Mouse (Mus musculus) hindbrain, embryonic 13.5 days (tissue): ENCODE data around the gene Arhgef11. TPM values are rescaled to one million over a fixed set of nuclear protein-coding genes. Genes with fewer than 3 reads are reported as not detected.

Experiments used
- ATAC-seq: fragments of 200-750 bp; cut with Nextera tagmentation; 2 replicates; pipeline ENCODE4 v1.8.0; 2017; ENCODE audit warnings: moderate TSS enrichment; ENCODE audit not compliant: low FRiP score
- H3K27ac ChIP-seq: fragments of 300-500 bp; sonication (generic); 2 replicates; pipeline ENCODE4 v1.5.1; 2015; ENCODE audit warnings: inconsistent platforms, mild to moderate bottlenecking, moderate library complexity
- H3K27me3 ChIP-seq: fragments of 300-500 bp; sonication (generic); 2 replicates; pipeline ENCODE4 v1.6.1; 2015; ENCODE audit warnings: mild to moderate bottlenecking, inconsistent platforms
- H3K36me3 ChIP-seq: fragments of 300-500 bp; sonication (generic); 2 replicates; pipeline ENCODE4 v1.6.1; 2015; ENCODE audit warnings: mild to moderate bottlenecking, inconsistent platforms
- H3K4me1 ChIP-seq: fragments of 300-500 bp; sonication (generic); replicated peaks from 2 replicates; pipeline ENCODE4 v1.6.1; 2015; ENCODE audit warnings: inconsistent platforms
- H3K4me2 ChIP-seq: fragments of 300-500 bp; sonication (generic); 2 replicates; pipeline ENCODE4 v1.6.1; 2015; ENCODE audit warnings: inconsistent platforms, mild to moderate bottlenecking, moderate library complexity
- H3K4me3 ChIP-seq: fragments of 300-500 bp; sonication (generic); 2 replicates; pipeline ENCODE4 v1.5.1; 2015; ENCODE audit warnings: mild to moderate bottlenecking, inconsistent platforms
- H3K9ac ChIP-seq: fragments of 300-500 bp; sonication (generic); 2 replicates; pipeline ENCODE4 v1.6.1; 2015; ENCODE audit warnings: mild to moderate bottlenecking, inconsistent platforms
- H3K9me3 ChIP-seq: fragments of 300-500 bp; sonication (generic); 2 replicates; pipeline ENCODE4 v1.6.1; 2016; ENCODE audit warnings: inconsistent platforms
- WGBS: fragments of 180-500 bp; shearing (Covaris S2); methylation state at CpG from one replicate; pipeline ENCODE4 v1.1.7; 2015; 5-methylcytosine and 5-hydroxymethylcytosine counted together
- polyA plus RNA-seq: library from polyadenylated mRNA; unstranded; fragments of >200 nt; fragmentation: Nextera tagmentation; extraction: Ambion mirVana; gene quantifications from 2 replicates; pipeline ENCODE4 v1.2.1, GENCODE M21; 2015

The Arhgef11 gene
- polyA plus RNA-seq, 1 experiment from 2014 or later, result 22.8 TPM

- Histone ChIP-seq H3K4me3 (no peak overlapping the region), H3K36me3 (no peaks in the 10 kb centered on the region), H3K4me2 (peak overlapping the region; percentile 26; the same call in 1 of the 2 replicates), H3K9ac (no peak overlapping the region), H3K9me3 (no peaks in the 10 kb centered on the region), H3K27ac (no peak overlapping the region), H3K27me3 (peaks cover 57% of the 10 kb centered on the region), H3K4me1 (peaks cover 25% of the 10 kb centered on the region)
- ATAC-seq, result no peak
- 67% methylated on average over 5 of the region's 5 CpGs for WGBS
Observed at GRCm38 (mm10) chr3:87765631-87766283, 148.4 kb downstream of the Arhgef11 start.

GRCm38 (mm10) chr3:87766284-87766667, 148.9 kb downstream of the Arhgef11 start:
- H3K27ac ChIP-seq, result no peak overlapping the region
- WGBS, result 81% methylated on average over 3 of the region's 3 CpGs
- ATAC-seq, result no peak
- no peak overlapping the region for H3K9ac ChIP-seq
- peaks cover 30% of the 10 kb centered on the region for H3K4me1 ChIP-seq
- H3K4me2 ChIP-seq, result peak overlapping the region; percentile 26
- H3K9me3 ChIP-seq, result no peaks in the 10 kb centered on the region
- H3K27me3 ChIP-seq, result peaks cover 61% of the 10 kb centered on the region
- no peaks in the 10 kb centered on the region for H3K36me3 ChIP-seq
- no peak overlapping the region for H3K4me3 ChIP-seq

GRCm38 (mm10) chr3:87767764-87768163, 150.4 kb downstream of the Arhgef11 start:
- Histone ChIP-seq H3K9me3 (no peaks in the 10 kb centered on the region), H3K27me3 (peaks cover 67% of the 10 kb centered on the region), H3K4me2 (peak overlapping the region; percentile 42), H3K36me3 (no peaks in the 10 kb centered on the region), H3K9ac (peak overlapping the region; percentile 35; the same call in 1 of the 2 replicates), H3K4me1 (peaks cover 41% of the 10 kb centered on the region), H3K27ac (no peak overlapping the region; the same call in 1 of the 2 replicates), H3K4me3 (peak overlapping the region; percentile 27)
- no peak for ATAC-seq
- 66% methylated on average over 8 of the region's 8 CpGs for WGBS

GRCm38 (mm10) chr3:87768431-87768830, 151.1 kb downstream of the Arhgef11 start:
- Histone ChIP-seq H3K27me3 (peaks cover 67% of the 10 kb centered on the region), H3K9ac (peak overlapping the region; percentile 43; the same call in 1 of the 2 replicates), H3K36me3 (no peaks in the 10 kb centered on the region), H3K27ac (no peak overlapping the region; the same call in 1 of the 2 replicates), H3K4me1 (peaks cover 43% of the 10 kb centered on the region), H3K4me2 (peak overlapping the region; percentile 42), H3K4me3 (peak overlapping the region; percentile 27), H3K9me3 (no peaks in the 10 kb centered on the region)
- no peak for ATAC-seq
- WGBS, result 51% methylated on average over 6 of the region's 6 CpGs

GRCm38 (mm10) chr3:87768844-87769243, 151.5 kb downstream of the Arhgef11 start:
- H3K9ac ChIP-seq, result peak overlapping the region; percentile 43; the same call in 1 of the 2 replicates
- peaks cover 40% of the 10 kb centered on the region for H3K4me1 ChIP-seq
- peak overlapping the region; percentile 42 for H3K4me2 ChIP-seq
- no peak for ATAC-seq
- H3K27me3 ChIP-seq, result peaks cover 66% of the 10 kb centered on the region
- no peaks in the 10 kb centered on the region for H3K9me3 ChIP-seq
- peak overlapping the region; percentile 27 for H3K4me3 ChIP-seq
- H3K36me3 ChIP-seq, result no peaks in the 10 kb centered on the region
- 2% methylated on average over 36 of the region's 37 CpGs for WGBS
- H3K27ac ChIP-seq, result no peak overlapping the region; the same call in 1 of the 2 replicates

- H3K36me3 ChIP-seq, result no peaks in the 10 kb centered on the region
- H3K4me3 ChIP-seq, result no peak overlapping the region
- no peaks in the 10 kb centered on the region for H3K9me3 ChIP-seq
- WGBS, result 87% methylated on average over 8 of the region's 8 CpGs
- peaks cover 63% of the 10 kb centered on the region for H3K27me3 ChIP-seq
- H3K4me1 ChIP-seq, result peaks cover 35% of the 10 kb centered on the region
- no peak overlapping the region for H3K9ac ChIP-seq
- ATAC-seq, result no peak
- no peak overlapping the region for H3K27ac ChIP-seq
- no peak overlapping the region for H3K4me2 ChIP-seq
Observed at GRCm38 (mm10) chr3:87769506-87769905, 152.1 kb downstream of the Arhgef11 start.

- no peaks in the 10 kb centered on the region for H3K36me3 ChIP-seq
- H3K4me1 ChIP-seq, result peaks cover 38% of the 10 kb centered on the region
- 0% methylated on average over 4 of the region's 4 CpGs for WGBS
- H3K4me2 ChIP-seq, result no peak overlapping the region
- ATAC-seq, result no peak
- H3K27ac ChIP-seq, result no peak overlapping the region
- H3K9me3 ChIP-seq, result no peaks in the 10 kb centered on the region
- H3K4me3 ChIP-seq, result no peak overlapping the region
- H3K27me3 ChIP-seq, result peaks cover 55% of the 10 kb centered on the region
- no peak overlapping the region for H3K9ac ChIP-seq
Observed at GRCm38 (mm10) chr3:87770280-87770679, 152.9 kb downstream of the Arhgef11 start.

- ATAC-seq, result no peak
- Histone ChIP-seq H3K4me1 (peaks cover 46% of the 10 kb centered on the region), H3K9me3 (no peaks in the 10 kb centered on the region), H3K27ac (no peak overlapping the region), H3K36me3 (no peaks in the 10 kb centered on the region), H3K9ac (no peak overlapping the region), H3K4me2 (no peak overlapping the region), H3K27me3 (peaks cover 47% of the 10 kb centered on the region), H3K4me3 (no peak overlapping the region)
- WGBS, result 31% methylated on average over 6 of the region's 6 CpGs
Observed at GRCm38 (mm10) chr3:87771088-87771487, 153.7 kb downstream of the Arhgef11 start.

- H3K4me3 ChIP-seq, result no peak overlapping the region
- 0 out of 2 replicates have a peak, but pooled peaks have one; percentile 26 for ATAC-seq
- no peaks in the 10 kb centered on the region for H3K36me3 ChIP-seq
- H3K9me3 ChIP-seq, result no peaks in the 10 kb centered on the region
- peaks cover 48% of the 10 kb centered on the region for H3K4me1 ChIP-seq
- peak overlapping the region; percentile 70 for H3K27ac ChIP-seq
- H3K27me3 ChIP-seq, result 0 out of 2 replicates have a peak, but pooled peaks cover 8% of the 10 kb centered on the region
- 39% methylated on average over 23 of the region's 23 CpGs for WGBS
- peak overlapping the region; percentile 37 for H3K4me2 ChIP-seq
- peak overlapping the region; percentile 43 for H3K9ac ChIP-seq
Observed at GRCm38 (mm10) chr3:87778283-87778682, 160.9 kb downstream of the Arhgef11 start.

- Histone ChIP-seq H3K9me3 (no peaks in the 10 kb centered on the region), H3K4me3 (no peak overlapping the region), H3K9ac (peak overlapping the region; percentile 43; the same call in 1 of the 2 replicates), H3K27me3 (0 out of 2 replicates have a peak, but pooled peaks cover 8% of the 10 kb centered on the region), H3K36me3 (no peaks in the 10 kb centered on the region), H3K4me1 (peaks cover 49% of the 10 kb centered on the region), H3K4me2 (no peak overlapping the region), H3K27ac (peak overlapping the region; percentile 70)
- 29% methylated on average over 2 of the region's 2 CpGs for WGBS
- ATAC-seq, result 0 out of 2 replicates have a peak, but pooled peaks have one; percentile 30
Observed at GRCm38 (mm10) chr3:87779086-87779485, 161.7 kb downstream of the Arhgef11 start.

- 83% methylated on average over 25 of the region's 25 CpGs for WGBS
- Histone ChIP-seq H3K27me3 (0 out of 2 replicates have a peak, but pooled peaks cover under 1% of the 10 kb centered on the region), H3K4me2 (no peak overlapping the region), H3K27ac (no peak overlapping the region), H3K4me1 (peaks cover 18% of the 10 kb centered on the region), H3K4me3 (no peak overlapping the region), H3K9me3 (no peaks in the 10 kb centered on the region), H3K36me3 (no peaks in the 10 kb centered on the region), H3K9ac (no peak overlapping the region)
- no peak for ATAC-seq
Observed at GRCm38 (mm10) chr3:87783282-87784023, 166.1 kb downstream of the Arhgef11 start.

GRCm38 (mm10) chr3:87785156-87785555, 167.8 kb downstream of the Arhgef11 start:
- no peak overlapping the region for H3K27ac ChIP-seq
- ATAC-seq, result no peak

More at GRCm38 (mm10) chr3:87785156-87785555, 167.8 kb downstream of the Arhgef11 start:
- 88% methylated on average over 5 of the region's 5 CpGs for WGBS
- Histone ChIP-seq H3K4me2 (no peak overlapping the region), H3K9ac (no peak overlapping the region), H3K4me1 (peaks cover 25% of the 10 kb centered on the region), H3K27me3 (0 out of 2 replicates have a peak, but pooled peaks cover 5% of the 10 kb centered on the region), H3K36me3 (no peaks in the 10 kb centered on the region), H3K4me3 (no peak overlapping the region), H3K9me3 (no peaks in the 10 kb centered on the region)
